Mouse (Mus musculus) kidney, postnatal 36 days (tissue): ENCODE measurements around the gene Armt1.

ENCODE experiments used
- DNase-seq, 2 experiments: peaks; one replicate each; pipeline ENCODE4 v3.0.0; 2021 to 2022; ENCODE audit warnings: mixed read lengths in 2 of 2

Armt1 gene

DNA sequence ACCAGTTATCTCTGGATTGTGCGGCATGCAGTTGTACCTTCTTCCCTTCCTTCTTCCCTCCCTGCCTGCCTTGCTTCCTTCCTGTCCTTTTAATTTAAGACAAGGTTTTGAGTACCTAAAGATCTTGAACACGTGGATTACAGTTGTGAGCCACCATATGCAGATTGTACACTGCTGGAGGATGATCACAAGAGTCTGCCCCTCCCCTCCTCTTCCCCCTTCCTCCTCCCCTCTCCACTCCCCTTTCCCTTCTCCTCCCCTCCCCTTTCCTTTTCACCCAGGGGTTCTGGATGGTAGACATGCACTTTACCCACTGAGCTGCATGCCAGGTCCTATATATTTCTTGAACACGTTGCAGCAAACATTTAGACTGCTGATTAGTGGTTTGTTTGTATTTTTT lies 3.1 kb downstream of the Armt1 start:
- DNase-seq, result no peak

DNA sequence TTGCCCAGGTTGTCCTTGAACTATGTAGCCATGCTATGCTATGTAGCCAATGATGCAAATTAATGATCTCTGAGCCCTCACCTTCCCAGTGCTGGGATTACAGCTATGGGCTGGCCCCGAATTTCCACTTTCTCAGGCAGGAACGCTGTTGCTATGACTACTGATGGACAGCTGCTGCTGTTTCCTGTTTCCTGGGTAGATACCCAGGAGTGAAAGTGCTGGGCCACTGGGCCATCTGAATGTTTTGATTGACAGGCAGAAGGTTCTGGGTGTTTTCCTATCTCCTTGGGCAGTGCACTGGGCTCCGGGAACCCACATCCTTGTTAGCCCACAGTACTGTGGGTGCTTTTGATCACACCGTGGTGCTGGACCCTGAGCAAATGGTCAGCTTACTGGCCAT lies 24.1 kb downstream of the Armt1 start:
- DNase-seq, result no peak

DNA sequence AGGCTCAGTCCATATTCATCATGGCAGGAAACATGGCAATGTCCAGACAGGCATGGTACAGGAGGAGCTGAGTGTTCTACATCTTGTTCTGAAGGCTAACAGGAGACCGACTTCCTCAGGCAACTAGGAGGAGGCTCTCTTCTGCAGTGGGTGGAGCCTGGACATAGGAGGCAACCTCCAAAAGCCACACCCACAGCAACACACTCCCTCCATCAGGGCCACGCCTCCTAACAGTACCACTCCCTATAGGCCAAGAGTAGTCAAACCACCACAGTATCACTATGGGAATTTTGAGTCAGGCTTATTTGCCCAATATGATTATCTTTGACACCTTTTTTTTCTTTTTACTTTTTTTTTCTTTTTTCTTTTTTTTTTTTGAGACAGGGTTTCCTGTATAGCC lies 27.9 kb downstream of the Armt1 start:
- DNase-seq, result no peak

DNA sequence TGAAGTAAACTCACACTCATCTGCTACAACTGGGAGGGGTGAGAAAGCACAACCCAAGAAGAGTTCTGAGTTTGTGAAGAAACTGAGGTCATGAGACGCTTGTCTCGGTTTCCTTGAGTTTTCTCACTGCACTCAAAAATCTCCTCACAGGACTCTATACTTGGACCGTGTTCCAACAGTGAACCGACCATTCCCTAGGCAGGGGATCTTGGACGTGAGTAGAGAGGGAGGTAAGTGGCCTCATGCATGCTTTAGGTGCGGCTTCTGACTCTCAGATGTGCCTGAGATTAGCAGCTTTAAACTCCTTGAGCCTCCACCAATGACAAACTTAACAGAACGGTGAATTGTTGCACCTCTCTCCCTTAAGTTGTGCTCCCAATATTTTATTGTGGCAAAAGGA lies 33.5 kb downstream of the Armt1 start:
- no peak for DNase-seq

DNA sequence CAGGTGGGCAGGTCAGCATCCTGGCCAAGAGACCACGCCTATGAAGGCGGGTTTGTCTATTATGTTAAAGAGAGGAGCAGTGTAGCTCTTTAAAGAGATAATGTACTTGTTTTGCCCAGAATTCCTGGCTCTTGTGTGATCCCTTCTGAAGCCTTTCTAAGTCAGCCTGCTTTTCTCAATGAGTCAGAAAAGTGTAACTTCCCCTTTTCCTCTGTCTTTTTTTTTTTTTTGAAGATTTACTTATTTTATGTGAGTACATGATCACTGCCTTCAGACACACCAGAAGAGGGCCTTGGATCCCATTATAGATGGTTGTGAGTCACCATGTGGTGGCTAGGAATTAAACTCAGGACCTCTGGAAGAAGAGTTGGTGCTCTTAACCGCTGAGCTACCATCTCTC lies 37.1 kb downstream of the Armt1 start:
- DNase-seq, result no peak

DNA sequence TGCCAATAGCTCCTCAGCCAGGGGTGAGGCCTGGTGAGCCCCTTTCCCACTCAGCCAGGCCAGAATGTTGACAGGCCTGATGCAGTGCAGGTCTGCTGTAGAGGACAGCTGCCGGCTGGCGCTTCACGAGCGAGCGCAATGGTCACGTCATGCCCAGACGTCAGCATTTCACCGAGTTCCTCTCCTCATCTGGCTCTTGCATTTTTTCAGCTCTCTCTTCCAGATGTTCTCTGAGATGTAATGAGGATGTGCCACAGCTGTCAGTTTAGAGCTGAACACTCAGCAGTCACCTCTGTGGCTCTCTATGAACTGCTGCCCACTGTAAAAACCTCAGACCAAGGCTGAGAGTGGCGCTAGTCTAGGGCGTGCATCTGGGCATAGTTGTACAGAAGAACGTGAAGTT lies 41.3 kb downstream of the Armt1 start:
- DNase-seq, result no peak

DNA sequence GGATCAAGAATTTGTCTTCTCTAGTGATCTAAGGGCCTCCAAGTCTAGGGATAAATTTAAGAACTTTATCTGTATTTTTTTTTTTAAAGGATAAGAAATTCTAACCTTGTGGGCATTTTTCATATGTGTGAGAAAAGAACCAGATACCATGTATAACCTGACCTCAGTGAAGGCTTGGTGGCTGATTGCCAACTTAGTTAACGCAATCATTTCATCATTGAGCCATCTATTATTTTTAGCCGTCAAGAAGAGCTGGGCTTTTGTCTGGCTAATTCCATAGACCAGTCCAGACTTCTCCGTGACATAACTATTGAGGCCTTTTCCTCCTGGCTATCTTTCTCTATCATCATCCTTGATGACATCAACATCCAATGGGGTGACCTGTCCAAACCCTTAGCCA lies 43.2 kb downstream of the Armt1 start:
- no peak for DNase-seq

DNA sequence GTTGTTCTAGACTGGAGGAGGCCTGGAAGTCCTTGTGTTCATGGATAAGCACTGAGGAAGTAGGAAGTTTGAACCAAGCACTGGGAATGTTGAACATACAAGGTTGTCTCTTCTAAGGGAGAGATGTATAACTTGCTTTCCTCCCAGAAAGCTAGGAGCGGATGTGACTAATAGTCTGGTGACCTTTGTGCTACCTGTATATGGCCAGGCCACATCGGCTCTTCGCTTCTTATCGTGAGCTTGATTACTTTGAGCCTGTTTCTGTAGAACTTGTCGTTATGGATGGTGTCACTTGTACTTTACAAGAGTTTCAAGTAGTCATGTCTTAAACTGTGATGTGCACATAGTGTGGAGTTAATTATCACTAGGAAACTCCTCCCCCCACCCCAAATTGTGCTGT lies 44.3 kb downstream of the Armt1 start:
- DNase-seq, result no peak

DNA sequence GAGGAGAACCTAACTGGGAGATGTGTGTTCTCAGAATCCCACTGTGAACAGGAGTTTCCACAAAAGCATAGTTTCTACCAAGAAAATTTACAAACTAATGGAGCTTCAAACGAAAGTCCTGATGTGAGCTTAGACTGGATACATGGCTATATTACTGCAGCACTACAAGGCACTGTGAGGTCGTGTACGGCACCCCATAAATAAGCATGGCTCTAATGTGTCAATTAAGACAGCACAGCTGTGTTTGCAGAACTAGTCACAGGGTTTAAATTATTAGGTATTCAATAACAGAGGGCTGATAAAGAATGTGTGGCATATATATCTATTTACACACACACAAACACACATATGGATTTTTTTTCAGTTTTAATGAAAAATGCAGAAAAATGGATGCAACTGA lies 48.7 kb downstream of the Armt1 start:
- no peak for DNase-seq

DNA sequence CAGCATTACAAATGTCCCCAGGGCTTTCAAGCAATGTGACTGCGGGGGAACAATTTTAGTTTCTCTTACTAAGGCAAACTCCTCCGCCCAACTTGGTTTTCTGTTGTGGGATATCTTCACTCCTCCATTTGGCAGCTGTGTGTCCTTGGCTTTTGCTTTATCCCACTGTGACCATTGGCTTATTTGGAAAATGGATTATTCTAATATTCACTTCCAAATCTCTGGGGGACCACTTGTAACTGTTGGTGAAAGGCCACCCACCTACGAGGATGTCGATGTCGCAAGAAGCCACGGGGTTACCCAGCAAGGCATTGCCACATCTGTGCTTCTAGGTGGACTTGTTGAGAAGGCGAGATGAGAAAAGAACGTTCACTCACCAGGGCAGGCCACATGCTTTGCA lies 49.4 kb downstream of the Armt1 start:
- no peak for DNase-seq

DNA sequence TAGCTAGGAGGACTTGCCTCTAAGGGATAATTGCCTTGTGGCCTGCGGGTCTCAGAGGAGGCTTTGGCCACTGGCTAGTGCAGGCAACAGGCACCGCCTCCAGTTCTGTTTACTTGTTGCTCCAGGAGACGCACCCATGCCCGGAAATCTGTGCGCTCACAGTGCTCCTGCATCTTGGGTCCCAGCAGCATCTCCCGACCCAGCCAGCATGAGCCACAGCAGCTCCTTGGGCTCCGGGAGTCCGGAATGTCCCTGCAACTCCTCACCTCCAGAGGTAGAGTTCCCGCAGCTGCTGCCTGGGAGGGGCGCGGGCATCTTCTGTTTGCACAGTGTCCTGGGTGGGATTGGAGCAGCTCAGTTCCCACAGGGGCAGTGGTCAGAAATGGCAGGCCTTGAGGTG lies 50.1 kb downstream of the Armt1 start, which contains the start of gene Ccdc170:
Gene Ccdc170 (plus strand): TSS at position 148 of the 400 bp plus-strand sequence.
- DNase-seq, result no peak

DNA sequence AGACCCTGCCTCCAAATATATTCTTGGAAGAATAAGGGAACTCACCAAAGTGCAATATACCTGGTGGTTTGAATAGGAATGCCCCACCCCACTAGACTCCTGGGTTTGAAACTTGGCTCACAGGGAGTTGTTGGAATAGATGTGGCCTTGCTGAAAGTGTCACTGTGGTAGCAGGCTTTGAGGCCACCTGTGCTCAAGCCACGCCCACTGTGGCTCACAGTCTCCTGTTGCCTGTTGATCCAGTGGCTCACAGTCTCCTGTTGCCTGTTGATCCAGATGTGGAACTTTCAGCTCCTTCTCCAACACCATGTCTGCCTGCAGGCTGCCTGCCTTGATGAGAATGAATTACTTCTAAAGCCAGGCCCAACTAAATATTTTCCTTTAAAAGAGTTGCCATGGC lies 51.6 kb downstream of the Armt1 start:
- DNase-seq, result no peak

DNA sequence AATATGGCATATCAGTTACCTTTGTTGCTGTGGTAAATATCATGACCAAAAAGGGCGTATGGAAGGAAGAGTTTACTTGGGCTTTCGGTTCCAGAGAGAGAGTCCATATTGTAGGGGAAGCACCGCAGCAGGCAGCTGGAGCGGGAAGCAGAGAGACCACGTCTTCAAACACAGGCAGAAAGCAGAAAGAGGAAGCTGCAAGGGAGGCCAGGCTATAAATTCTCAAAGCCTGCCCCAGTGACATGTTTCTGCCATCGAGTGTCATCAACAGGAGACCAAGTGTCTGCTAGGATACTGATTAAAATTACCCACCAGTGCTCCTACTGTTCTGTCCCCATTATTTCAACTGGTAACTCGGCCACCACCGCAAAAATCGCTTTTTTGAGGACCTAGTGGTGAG lies 52.7 kb downstream of the Armt1 start:
- DNase-seq, result no peak

DNA sequence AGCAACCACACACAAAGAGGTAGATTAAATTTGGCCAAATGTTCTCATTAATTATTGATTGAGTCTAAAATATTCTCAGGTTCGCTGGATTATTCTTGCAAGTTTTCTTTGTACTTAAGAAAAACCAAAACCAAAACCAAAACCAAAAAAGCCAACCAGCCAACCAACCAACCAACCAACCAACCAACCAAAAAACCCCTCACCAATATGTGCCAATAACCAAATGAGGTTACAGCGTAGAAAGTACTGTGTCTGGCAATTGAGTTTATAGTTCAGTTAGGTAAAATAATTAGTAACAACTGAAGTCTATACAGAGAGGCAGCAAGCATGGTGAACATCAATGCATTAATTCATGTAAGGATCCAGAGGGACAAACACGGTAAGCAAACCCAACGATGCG lies 57.6 kb downstream of the Armt1 start:
- DNase-seq, result no peak

DNA sequence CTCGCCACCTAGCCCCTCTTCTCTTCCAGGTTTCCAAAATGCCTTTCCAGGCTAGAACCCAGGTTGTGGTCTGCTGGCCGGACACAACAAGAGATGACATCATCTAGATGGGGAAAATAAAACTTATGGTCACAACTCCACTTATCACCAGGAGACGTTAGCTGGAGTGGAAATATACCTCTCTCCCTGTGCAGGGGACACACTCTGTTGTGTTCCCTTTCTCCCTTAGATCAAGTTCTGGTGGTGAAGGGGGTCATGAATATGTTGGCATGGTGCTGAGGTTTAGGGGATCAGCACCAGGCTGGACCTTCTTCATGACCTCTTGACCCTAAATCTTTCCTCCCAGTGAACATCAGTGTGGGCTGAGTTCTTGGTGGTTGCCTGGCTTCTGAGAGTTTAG lies 59.0 kb downstream of the Armt1 start:
- DNase-seq, result no peak

DNA sequence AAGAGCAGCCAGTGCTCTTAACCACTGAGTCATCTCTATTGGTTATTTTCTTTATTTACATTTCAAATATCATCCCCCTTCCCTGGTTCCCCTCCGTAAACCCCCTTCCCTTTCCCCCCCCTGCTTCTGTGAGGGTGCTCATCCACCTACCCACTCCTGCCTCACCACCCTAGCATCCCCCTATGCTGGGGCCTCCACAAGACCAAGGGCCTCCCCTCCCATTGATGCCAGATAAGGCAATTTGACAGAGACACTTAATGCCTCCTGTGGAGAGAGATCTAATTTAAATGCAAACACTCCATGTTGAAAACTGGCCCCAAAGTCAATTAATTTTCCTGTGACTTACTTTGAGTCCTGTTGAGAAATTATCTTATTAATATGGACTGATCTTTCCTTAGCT lies 59.8 kb downstream of the Armt1 start:
- no peak for DNase-seq

DNA sequence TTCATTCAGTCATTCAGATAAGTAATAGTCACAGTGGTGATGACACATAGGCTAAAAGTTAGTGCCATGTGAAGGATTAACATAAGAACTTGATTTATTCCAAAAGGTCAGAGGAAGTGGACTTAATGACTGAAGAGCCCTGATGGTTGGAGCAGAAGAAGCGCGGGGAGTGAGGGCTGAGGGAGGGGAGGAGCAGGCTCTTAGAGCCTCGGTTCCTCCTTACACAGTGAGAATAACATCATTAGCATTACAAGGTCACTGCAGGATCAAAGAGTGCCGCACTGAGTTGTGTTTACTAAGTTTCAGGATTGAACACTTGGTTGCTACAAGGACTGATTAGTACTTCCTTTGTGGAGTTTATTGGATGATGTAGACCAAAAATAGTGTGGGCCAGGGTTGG lies 60.6 kb downstream of the Armt1 start:
- no peak for DNase-seq

DNA sequence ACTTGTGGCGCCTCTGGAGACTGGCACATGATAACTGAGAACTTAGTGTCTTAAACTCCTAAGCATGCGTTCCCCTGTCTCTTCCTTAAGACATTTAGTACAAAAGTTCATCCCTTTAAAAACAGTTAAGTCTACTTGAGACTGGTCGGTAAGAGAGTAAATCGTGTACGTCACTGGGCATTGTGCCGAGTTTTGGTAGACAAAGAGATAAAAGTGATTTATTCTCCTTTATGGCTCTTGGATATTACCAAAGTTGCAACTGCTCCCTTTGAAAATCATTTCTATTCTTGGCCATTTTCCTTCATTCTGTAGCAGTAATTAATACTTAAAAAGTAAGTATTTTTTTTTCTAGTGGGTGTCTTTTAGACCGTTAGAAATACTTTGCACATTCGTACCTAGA lies 71.0 kb downstream of the Armt1 start:
- no peak for DNase-seq
